Mouse (Mus musculus): ENCODE measurements at regions not wholly inside any gene's neighbourhood (a gene's known extent, or its start where the extent isn't known, plus 50 kb on each side); places are given as distances from the start of the nearest gene placed in this dataset.

- intact Hi-C loops (cut with DNase I) = no loop called here
Observed at GRCm38 (mm10) chr10:96534547-96535124, 82.2 kb upstream of the Btg1 start.

DNA sequence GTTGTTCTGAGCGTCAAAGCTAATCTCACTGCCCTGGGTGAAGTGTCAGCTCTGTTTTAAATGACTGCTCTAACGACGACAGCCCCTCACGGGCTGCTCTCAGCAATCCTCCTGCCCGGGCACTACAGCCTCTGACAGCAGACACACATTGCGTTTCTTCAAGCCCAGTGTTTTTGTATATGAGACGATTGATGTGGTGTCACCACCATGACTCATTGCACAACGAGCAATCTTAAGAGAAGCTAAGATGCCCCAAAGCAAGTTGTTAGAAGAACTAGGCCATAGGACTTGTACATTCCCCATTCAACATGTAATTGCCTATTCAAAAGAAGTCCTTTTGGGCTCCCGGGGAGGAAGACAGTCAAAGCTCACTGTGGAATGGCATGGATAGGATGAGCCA, 81.3 kb upstream of the Btg1 start:
- no peak for DNase-seq (ENCODE audit: low spot score)
- intact Hi-C loops (cut with DNase I) = no loop called here

More at GRCm38 (mm10) chr10:96534547-96535124, 82.2 kb upstream of the Btg1 start:
- no peak for DNase-seq (ENCODE audit: low spot score)

- intact Hi-C loops (cut with DNase I) = no loop called here
- DNase-seq (ENCODE audit: low spot score) = no peak
Observed at GRCm38 (mm10) chr10:96540828-96541227, 76.0 kb upstream of the Btg1 start.

GRCm38 (mm10) chr10:96545312-96545711, 71.5 kb upstream of the Btg1 start:
- intact Hi-C loops (cut with DNase I) = no loop called here
- DNase-seq (ENCODE audit: low spot score) = no peak

DNA sequence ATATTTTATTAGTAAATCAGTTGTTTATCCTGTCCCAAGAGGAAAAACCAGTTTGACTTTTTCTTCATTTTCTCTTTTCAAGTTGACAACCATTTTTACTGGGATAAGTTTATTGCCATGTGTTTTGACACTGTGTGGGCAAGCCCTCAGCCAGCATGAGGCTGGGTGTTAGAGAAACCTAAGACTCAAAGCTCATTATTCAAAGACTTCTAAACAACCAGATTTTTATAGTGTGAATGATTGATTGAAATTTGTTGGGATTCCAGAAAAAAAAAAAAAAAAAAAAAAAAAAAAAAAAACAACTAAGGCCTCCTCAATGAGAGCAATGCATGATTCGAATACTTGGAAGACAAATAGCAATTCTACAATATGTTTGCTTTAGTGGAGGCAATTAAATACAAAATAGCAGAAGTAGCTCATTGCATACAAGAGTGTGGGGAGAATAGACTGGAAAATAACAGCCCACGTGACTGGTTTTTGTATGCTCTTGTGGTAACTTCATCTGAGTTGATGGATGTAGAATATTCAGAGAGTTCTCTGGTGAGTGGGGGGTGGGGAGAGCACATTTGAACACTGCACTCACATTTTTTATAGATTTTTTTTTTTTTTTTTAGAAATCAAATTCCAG, 70.9 kb upstream of the Btg1 start:
- no peak for DNase-seq (ENCODE audit: low spot score)
- intact Hi-C loops (cut with DNase I) = no loop called here

- no peak for DNase-seq (ENCODE audit: low spot score)
- intact Hi-C loops (cut with DNase I) = no loop called here
Observed at GRCm38 (mm10) chr10:96549651-96550050, 67.2 kb upstream of the Btg1 start.

- DNase-seq (ENCODE audit: low spot score) = peak; percentile 1
Observed at GRCm38 (mm10) chr10:96550266-96550665, 66.5 kb upstream of the Btg1 start.

DNA sequence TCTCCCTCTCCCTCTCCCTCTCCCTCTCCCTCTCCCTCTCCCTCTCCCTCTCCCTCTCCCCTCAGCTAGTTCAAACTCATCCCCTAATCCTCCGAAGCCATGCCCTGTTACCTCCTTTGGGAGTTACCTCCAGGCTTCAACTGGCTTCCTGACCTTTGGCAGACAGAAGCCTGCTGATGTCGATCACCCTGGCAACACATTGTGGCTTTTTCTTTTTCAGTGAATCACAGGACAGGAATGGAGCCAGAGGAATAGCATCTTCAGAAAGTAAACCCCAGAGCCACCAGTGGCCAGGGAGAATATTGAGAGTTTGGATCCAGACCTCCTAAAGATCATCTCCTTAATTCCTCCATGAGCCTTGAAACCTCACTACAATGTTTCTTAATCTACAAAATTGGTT, 59.5 kb upstream of the Btg1 start:
- intact Hi-C loops (cut with DNase I) = no loop called here
- DNase-seq (ENCODE audit: low spot score) = no peak

More at GRCm38 (mm10) chr10:96550266-96550665, 66.5 kb upstream of the Btg1 start:
- intact Hi-C loops (cut with DNase I) = no loop called here

- intact Hi-C loops (cut with DNase I) = no loop called here
- DNase-seq (ENCODE audit: low spot score) = no peak
Observed at GRCm38 (mm10) chr10:96565343-96565742, 51.5 kb upstream of the Btg1 start.

Data from heart, postnatal 25 days (tissue).